Mouse (Mus musculus): ENCODE measurements around the gene Gsta3. TPM values are rescaled to one million over a fixed set of nuclear protein-coding genes. Genes with fewer than 3 reads are reported as not detected.
"Not testable (repeated sequence)": the region's sequence is repeated elsewhere in the genome, so short reads cannot be mapped to it uniquely, and the experiment has no call there.

The Gsta3 gene
- polyA plus RNA-seq, 1 experiment from 2014 or later: 0.56 TPM

DNA sequence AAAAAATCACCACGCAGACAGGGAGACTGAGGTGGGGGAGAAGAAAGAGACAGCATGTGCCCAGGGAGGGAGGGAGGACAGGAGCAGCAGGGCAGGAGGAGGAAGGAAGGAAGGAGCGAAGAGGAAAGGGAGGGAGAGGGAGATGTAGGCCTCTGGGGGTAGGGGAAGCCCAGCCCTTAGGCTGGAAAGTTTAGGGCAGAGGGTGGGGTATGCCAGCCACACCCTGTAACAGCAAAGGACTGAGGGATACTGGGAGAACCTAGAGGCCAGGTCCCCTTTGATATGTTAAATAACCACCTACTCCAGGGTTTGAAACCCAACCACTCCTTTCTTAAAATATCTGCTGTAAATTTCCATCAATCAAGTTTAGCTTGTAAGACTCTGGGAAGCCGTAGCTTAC lies 16.0 kb downstream of the Gsta3 start:
- Histone ChIP-seq H3K9me3 (no peaks in the 10 kb centered on the region), H3K36me3 (no peaks in the 10 kb centered on the region), H3K4me1 (no peaks in the 10 kb centered on the region), H3K4me3 (no peak overlapping the region), H3K27me3 (replicated peaks) (no peaks in the 10 kb centered on the region), H3K9ac (no peak overlapping the region), H3K4me2 (no peak overlapping the region), H3K27ac (replicated peaks) (no peak overlapping the region)
- ATAC-seq (ENCODE audit: extremely low read depth, insufficient number of reproducible peaks, low FRiP score, low TSS enrichment): no peak
- 49% methylated on average over 3 of the region's 3 CpGs for WGBS

GRCm38 (mm10) chr1:21256871-21257270 lies 16.5 kb downstream of the Gsta3 start:
- Histone ChIP-seq H3K36me3 (no peaks in the 10 kb centered on the region), H3K9me3 (no peaks in the 10 kb centered on the region), H3K27ac (replicated peaks) (no peak overlapping the region), H3K9ac (no peak overlapping the region), H3K4me2 (no peak overlapping the region), H3K27me3 (replicated peaks) (no peaks in the 10 kb centered on the region), H3K4me1 (no peaks in the 10 kb centered on the region), H3K4me3 (no peak overlapping the region)
- ATAC-seq (ENCODE audit: extremely low read depth, insufficient number of reproducible peaks, low FRiP score, low TSS enrichment): no peak
- 70% methylated on average over 5 of the region's 5 CpGs for WGBS

DNA sequence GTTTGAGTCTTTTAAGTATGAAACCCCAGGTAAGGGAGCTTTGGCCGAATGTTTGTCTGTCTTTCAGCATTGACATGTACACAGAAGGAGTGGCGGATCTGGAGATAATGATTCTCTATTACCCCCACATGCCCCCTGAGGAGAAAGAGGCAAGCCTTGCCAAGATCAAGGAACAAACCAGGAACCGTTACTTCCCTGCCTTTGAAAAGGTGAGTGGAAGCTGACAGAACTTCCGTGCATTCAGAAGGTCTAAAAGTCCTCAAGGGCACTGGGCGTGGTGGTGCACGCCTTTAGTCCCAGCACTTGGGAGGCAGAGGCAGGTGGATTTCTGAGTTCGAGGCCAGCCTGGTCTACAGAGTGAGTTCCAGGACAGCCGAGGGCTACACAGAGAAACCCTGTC lies 19.6 kb downstream of the Gsta3 start:
- WGBS: 75% methylated on average over 8 of the region's 8 CpGs
- H3K9ac ChIP-seq; H3K4me3 ChIP-seq; H3K27me3 ChIP-seq (replicated peaks); H3K4me2 ChIP-seq; ATAC-seq (ENCODE audit: extremely low read depth, insufficient number of reproducible peaks, low FRiP score, low TSS enrichment); H3K27ac ChIP-seq (replicated peaks); H3K36me3 ChIP-seq; H3K9me3 ChIP-seq; H3K4me1 ChIP-seq: not testable (repeated sequence)

DNA sequence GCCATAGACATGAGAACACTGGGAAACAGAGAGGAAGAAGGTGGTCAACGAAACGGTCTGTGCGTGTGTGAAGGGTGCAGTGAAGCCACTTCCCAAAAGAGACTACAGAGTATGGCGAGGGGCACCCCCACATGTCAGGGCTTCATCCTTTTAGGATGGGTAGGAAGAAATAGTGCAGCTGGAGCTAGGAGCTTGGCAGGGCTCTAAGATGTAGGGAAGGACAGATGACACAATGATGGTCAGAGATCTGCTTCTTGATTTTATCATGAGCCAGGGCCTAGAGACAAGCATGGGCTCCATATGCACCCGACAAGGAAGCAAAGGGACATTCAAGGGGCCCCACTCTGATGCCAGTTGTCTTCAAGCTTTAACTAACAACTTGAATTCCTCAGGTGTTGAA lies 22.0 kb downstream of the Gsta3 start:
- no peaks in the 10 kb centered on the region for H3K27me3 ChIP-seq (replicated peaks)
- no peaks in the 10 kb centered on the region for H3K9me3 ChIP-seq
- ATAC-seq (ENCODE audit: extremely low read depth, insufficient number of reproducible peaks, low FRiP score, low TSS enrichment): no peak
- no peak overlapping the region for H3K4me2 ChIP-seq
- H3K9ac ChIP-seq: no peak overlapping the region
- no peaks in the 10 kb centered on the region for H3K36me3 ChIP-seq
- no peaks in the 10 kb centered on the region for H3K4me1 ChIP-seq
- H3K4me3 ChIP-seq: no peak overlapping the region
- WGBS: 86% methylated on average over 5 of the region's 5 CpGs
- H3K27ac ChIP-seq (replicated peaks): no peak overlapping the region

GRCm38 (mm10) chr1:21263986-21264385 lies 23.6 kb downstream of the Gsta3 start:
- no peaks in the 10 kb centered on the region for H3K9me3 ChIP-seq
- WGBS: 79% methylated on average over 4 of the region's 4 CpGs
- no peak overlapping the region for H3K4me3 ChIP-seq
- ATAC-seq (ENCODE audit: extremely low read depth, insufficient number of reproducible peaks, low FRiP score, low TSS enrichment): no peak
- H3K27me3 ChIP-seq (replicated peaks): no peaks in the 10 kb centered on the region
- no peaks in the 10 kb centered on the region for H3K36me3 ChIP-seq
- H3K4me2 ChIP-seq: no peak overlapping the region
- H3K9ac ChIP-seq: no peak overlapping the region
- no peak overlapping the region for H3K27ac ChIP-seq (replicated peaks)
- no peaks in the 10 kb centered on the region for H3K4me1 ChIP-seq

DNA sequence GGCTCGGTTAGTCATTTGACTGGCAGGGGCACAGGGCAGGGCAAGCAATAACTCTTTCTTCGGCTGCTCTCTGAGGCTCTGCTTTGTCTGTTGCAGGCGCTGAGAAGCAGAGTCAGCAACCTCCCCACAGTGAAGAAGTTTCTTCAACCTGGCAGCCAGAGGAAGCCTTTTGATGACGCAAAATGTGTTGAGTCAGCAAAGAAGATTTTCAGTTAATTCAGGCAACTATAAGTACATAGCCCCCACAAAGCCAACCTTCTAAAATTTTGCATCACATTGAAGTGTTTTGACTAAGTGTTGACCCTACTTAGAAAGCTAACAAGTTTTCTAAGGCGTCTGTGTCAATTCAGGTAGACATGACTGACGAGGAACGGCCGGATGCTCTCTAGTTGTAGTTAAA lies 24.4 kb downstream of the Gsta3 start:
- no peak overlapping the region for H3K9ac ChIP-seq
- 75% methylated on average over 8 of the region's 8 CpGs for WGBS
- no peak overlapping the region for H3K4me2 ChIP-seq
- no peaks in the 10 kb centered on the region for H3K27me3 ChIP-seq (replicated peaks)
- no peaks in the 10 kb centered on the region for H3K36me3 ChIP-seq
- H3K9me3 ChIP-seq: no peaks in the 10 kb centered on the region
- ATAC-seq (ENCODE audit: extremely low read depth, insufficient number of reproducible peaks, low FRiP score, low TSS enrichment): no peak
- no peak overlapping the region for H3K4me3 ChIP-seq
- H3K27ac ChIP-seq (replicated peaks): no peak overlapping the region
- no peaks in the 10 kb centered on the region for H3K4me1 ChIP-seq

DNA sequence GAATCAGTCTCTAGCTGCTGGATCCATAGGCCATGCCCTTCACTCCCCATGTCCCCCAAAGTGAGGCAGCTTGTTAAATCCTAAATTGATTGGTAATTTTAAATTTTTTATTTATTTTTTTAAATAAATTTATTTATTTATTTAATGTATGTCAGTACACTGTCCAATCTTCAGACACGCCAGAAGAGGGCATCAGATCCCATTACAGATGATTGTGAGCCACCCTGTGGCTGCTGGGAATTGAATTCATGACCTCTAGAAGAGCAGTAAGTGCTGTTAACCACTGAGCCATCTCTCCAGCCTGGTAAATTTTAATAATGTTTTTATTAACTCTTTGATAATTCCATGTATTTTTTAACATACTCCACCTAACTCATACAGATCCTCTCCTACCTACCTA lies 26.4 kb downstream of the Gsta3 start:
- Histone ChIP-seq H3K9me3 (no peaks in the 10 kb centered on the region), H3K9ac (no peak overlapping the region), H3K4me2 (no peak overlapping the region), H3K36me3 (no peaks in the 10 kb centered on the region), H3K27ac (replicated peaks) (no peak overlapping the region), H3K4me3 (no peak overlapping the region), H3K27me3 (replicated peaks) (no peaks in the 10 kb centered on the region; the same call in 1 of the 2 replicates), H3K4me1 (peaks cover 1% of the 10 kb centered on the region)
- no peak for ATAC-seq (ENCODE audit: extremely low read depth, insufficient number of reproducible peaks, low FRiP score, low TSS enrichment)
- 70% methylated on average over 1 of the region's 1 CpGs for WGBS

DNA sequence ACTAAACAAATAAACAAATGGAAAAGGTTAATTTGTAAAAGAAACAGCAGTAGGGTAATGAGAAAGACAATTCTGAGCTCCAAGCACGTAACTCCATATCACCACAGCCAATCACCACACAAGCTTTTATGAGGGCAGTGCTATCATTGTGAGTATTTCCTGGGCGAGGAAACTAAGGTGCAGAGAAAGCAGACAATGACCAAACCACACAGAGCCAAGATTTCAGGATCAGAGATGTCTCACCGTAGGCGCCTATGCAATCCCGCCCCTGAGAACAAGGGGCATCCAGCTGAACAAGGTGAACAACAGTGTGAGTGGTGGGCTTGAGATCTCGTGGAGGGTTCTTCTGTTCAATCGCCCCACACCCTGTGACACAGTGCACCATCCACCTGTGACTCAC lies 27.1 kb downstream of the Gsta3 start:
- not testable (repeated sequence) for H3K9me3 ChIP-seq; ATAC-seq (ENCODE audit: extremely low read depth, insufficient number of reproducible peaks, low FRiP score, low TSS enrichment); H3K27me3 ChIP-seq (replicated peaks); H3K4me2 ChIP-seq; H3K36me3 ChIP-seq; H3K4me1 ChIP-seq; H3K27ac ChIP-seq (replicated peaks); H3K9ac ChIP-seq; H3K4me3 ChIP-seq
- WGBS: 81% methylated on average over 7 of the region's 7 CpGs

DNA sequence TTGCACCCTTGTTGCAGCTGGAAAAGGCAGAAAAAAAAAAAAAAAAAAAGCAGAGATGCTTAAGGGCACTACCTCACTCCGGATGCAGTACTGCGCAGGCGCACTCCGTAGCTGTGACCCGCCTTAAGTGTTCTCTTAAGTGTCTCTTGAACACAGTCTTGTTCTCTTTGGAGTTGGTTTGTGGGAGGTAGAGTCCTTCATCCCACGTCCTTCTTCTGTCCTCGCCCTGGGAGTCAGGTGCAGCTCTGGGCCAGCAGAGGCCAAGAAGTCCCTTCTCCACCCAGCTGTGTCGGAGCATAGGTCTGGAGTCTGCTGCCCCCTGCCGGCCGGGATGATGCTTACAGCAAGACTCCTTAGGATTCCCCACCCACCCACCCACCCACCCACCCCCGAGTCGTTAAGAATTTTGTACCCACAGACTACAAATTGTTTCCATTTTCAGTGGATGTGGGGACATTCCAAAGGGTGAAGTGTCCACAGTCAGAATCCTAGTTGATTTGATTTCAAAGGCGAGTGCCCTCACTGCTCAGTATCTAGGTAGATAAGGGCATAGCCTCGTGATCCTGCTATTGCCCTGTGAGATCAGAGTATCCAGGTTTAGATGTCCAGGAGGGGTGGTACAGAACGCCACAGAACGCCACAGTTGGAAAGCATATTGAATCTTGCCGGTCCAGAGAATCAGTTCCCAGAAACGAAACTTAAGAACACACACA lies 31.1 kb downstream of the Gsta3 start:
- Histone ChIP-seq H3K4me1 (peaks cover 6% of the 10 kb centered on the region), H3K4me2 (peak overlapping the region; percentile 82), H3K27ac (replicated peaks) (no peak overlapping the region), H3K36me3 (no peaks in the 10 kb centered on the region), H3K9ac (peak overlapping the region; percentile 75), H3K27me3 (replicated peaks) (peaks cover 4% of the 10 kb centered on the region; the same call in 1 of the 2 replicates), H3K9me3 (no peaks in the 10 kb centered on the region), H3K4me3 (peak overlapping the region; percentile 51)
- 19% methylated on average over 18 of the region's 18 CpGs for WGBS
- ATAC-seq (ENCODE audit: extremely low read depth, insufficient number of reproducible peaks, low FRiP score, low TSS enrichment): no peak

- Histone ChIP-seq H3K36me3 (no peaks in the 10 kb centered on the region), H3K4me3 (peak overlapping the region; percentile 51), H3K9me3 (no peaks in the 10 kb centered on the region), H3K4me2 (peak overlapping the region; percentile 82), H3K27ac (replicated peaks) (no peak overlapping the region), H3K27me3 (replicated peaks) (peaks cover 4% of the 10 kb centered on the region; the same call in 1 of the 2 replicates), H3K4me1 (peaks cover 6% of the 10 kb centered on the region), H3K9ac (peak overlapping the region; percentile 75)
- WGBS: 10% methylated on average over 14 of the region's 14 CpGs
- no peak for ATAC-seq (ENCODE audit: extremely low read depth, insufficient number of reproducible peaks, low FRiP score, low TSS enrichment)
Observed at GRCm38 (mm10) chr1:21272056-21272431, 31.7 kb downstream of the Gsta3 start.

GRCm38 (mm10) chr1:21273091-21273490 lies 32.7 kb downstream of the Gsta3 start:
- Histone ChIP-seq H3K4me1 (peaks cover 6% of the 10 kb centered on the region), H3K4me2 (no peak overlapping the region), H3K27ac (replicated peaks) (no peak overlapping the region), H3K9ac (no peak overlapping the region), H3K9me3 (no peaks in the 10 kb centered on the region), H3K4me3 (no peak overlapping the region), H3K36me3 (no peaks in the 10 kb centered on the region), H3K27me3 (replicated peaks) (peaks cover 4% of the 10 kb centered on the region; the same call in 1 of the 2 replicates)
- WGBS: 84% methylated on average over 6 of the region's 6 CpGs
- ATAC-seq (ENCODE audit: extremely low read depth, insufficient number of reproducible peaks, low FRiP score, low TSS enrichment): no peak

GRCm38 (mm10) chr1:21274437-21275040 lies 34.1 kb downstream of the Gsta3 start:
- Histone ChIP-seq H3K4me2 (no peak overlapping the region), H3K27ac (replicated peaks) (no peak overlapping the region), H3K9ac (no peak overlapping the region), H3K27me3 (replicated peaks) (peaks cover 4% of the 10 kb centered on the region; the same call in 1 of the 2 replicates), H3K36me3 (no peaks in the 10 kb centered on the region), H3K4me3 (no peak overlapping the region), H3K9me3 (no peaks in the 10 kb centered on the region), H3K4me1 (peaks cover 6% of the 10 kb centered on the region)
- 39% methylated on average over 2 of the region's 2 CpGs for WGBS
- no peak for ATAC-seq (ENCODE audit: extremely low read depth, insufficient number of reproducible peaks, low FRiP score, low TSS enrichment)

All from heart, embryonic 13.5 days (tissue).